Mouse (Mus musculus): Measurements from ENCODE around the gene Ndufa3.

Ndufa3 gene

GRCm38 (mm10) chr7:3610437-3610836 lies 6.7 kb upstream of the Ndufa3 start:
- DNase-seq (ENCODE audit: low read depth), result no peak

GRCm38 (mm10) chr7:3611006-3611405 lies 6.2 kb upstream of the Ndufa3 start:
- no peak for DNase-seq (ENCODE audit: low read depth)

- no peak for DNase-seq (ENCODE audit: low read depth)
Measured at GRCm38 (mm10) chr7:3614021-3614420, 3.2 kb upstream of the Ndufa3 start.

GRCm38 (mm10) chr7:3616057-3616388 lies 1.1 kb upstream of the Ndufa3 start, which contains the start of gene Oscar:
Gene Oscar, minus strand, starts transcription at chr7:3616157.
- DNase-seq (ENCODE audit: low read depth), result no peak

- no peak for DNase-seq (ENCODE audit: low read depth)
Measured at GRCm38 (mm10) chr7:3616389-3617241, 558 bp upstream of the Ndufa3 start.

GRCm38 (mm10) chr7:3629030-3629429 lies 11.9 kb downstream of the Ndufa3 start:
- no peak for DNase-seq (ENCODE audit: low read depth)

- DNase-seq (ENCODE audit: low read depth), result peak; percentile 95
Measured at GRCm38 (mm10) chr7:3629543-3630477, 12.6 kb downstream of the Ndufa3 start, which contains the start of the genes Tfpt and Prpf31. Gene Tfpt, minus strand, starts transcription at chr7:3629929. Gene Prpf31, plus strand, starts transcription at chr7:3629985.

GRCm38 (mm10) chr7:3630478-3630815 lies 13.3 kb downstream of the Ndufa3 start:
- no peak for DNase-seq (ENCODE audit: low read depth)

- no peak for DNase-seq (ENCODE audit: low read depth)
Measured at GRCm38 (mm10) chr7:3643412-3643811, 26.2 kb downstream of the Ndufa3 start.

GRCm38 (mm10) chr7:3643843-3644242 lies 26.7 kb downstream of the Ndufa3 start:
- DNase-seq (ENCODE audit: low read depth), result no peak

- no peak for DNase-seq (ENCODE audit: low read depth)
Measured at GRCm38 (mm10) chr7:3644348-3644671, 27.1 kb downstream of the Ndufa3 start.

GRCm38 (mm10) chr7:3644672-3645487 lies 27.7 kb downstream of the Ndufa3 start, which contains the start of gene Cnot3:
Gene Cnot3, plus strand, starts transcription at chr7:3645268.
- DNase-seq (ENCODE audit: low read depth), result peak; percentile 99

GRCm38 (mm10) chr7:3645488-3646025 lies 28.4 kb downstream of the Ndufa3 start:
- DNase-seq (ENCODE audit: low read depth), result no peak

- DNase-seq (ENCODE audit: low read depth), result peak; percentile 33
Measured at GRCm38 (mm10) chr7:3646188-3646587, 29.0 kb downstream of the Ndufa3 start.

- DNase-seq (ENCODE audit: low read depth), result no peak
Measured at GRCm38 (mm10) chr7:3646641-3647040, 29.5 kb downstream of the Ndufa3 start.

GRCm38 (mm10) chr7:3656966-3657365 lies 39.8 kb downstream of the Ndufa3 start:
- DNase-seq (ENCODE audit: low read depth), result no peak

GRCm38 (mm10) chr7:3658578-3658977 lies 41.4 kb downstream of the Ndufa3 start:
- no peak for DNase-seq (ENCODE audit: low read depth)

GRCm38 (mm10) chr7:3664524-3665214 lies 47.5 kb downstream of the Ndufa3 start:
- DNase-seq (ENCODE audit: low read depth), result peak; percentile 41

- peak; percentile 100 for DNase-seq (ENCODE audit: low read depth)
Measured at GRCm38 (mm10) chr7:3665215-3666114, 48.3 kb downstream of the Ndufa3 start, which contains the start of gene Leng1. Gene Leng1, minus strand, starts transcription at chr7:3665840.

- DNase-seq (ENCODE audit: low read depth), result no peak
Measured at GRCm38 (mm10) chr7:3666921-3667391, 49.8 kb downstream of the Ndufa3 start.

All from NIH3T3 (cell line).